Mouse (Mus musculus) neural tube, embryonic 13.5 days (tissue): ENCODE results near the gene Otx1. TPM values are rescaled to one million over a fixed set of nuclear protein-coding genes. Genes with fewer than 3 reads are reported as not detected.

Experiments
- ATAC-seq: fragments of 200-750 bp; cut with Nextera tagmentation; 2 replicates; pipeline ENCODE4 v1.8.0; 2017; ENCODE audit warnings: low read depth, mild to moderate bottlenecking, moderate TSS enrichment, moderate library complexity
- H3K27ac ChIP-seq: fragments of 300-500 bp; sonication (generic); replicated peaks from 2 replicates; pipeline ENCODE4 v1.5.1; 2015; ENCODE audit warnings: moderate library complexity, mild to moderate bottlenecking, inconsistent platforms
- H3K27me3 ChIP-seq: fragments of 300-500 bp; sonication (generic); 2 replicates; pipeline ENCODE4 v1.6.1; 2015; ENCODE audit warnings: mild to moderate bottlenecking, inconsistent platforms
- H3K36me3 ChIP-seq: fragments of 300-500 bp; sonication (generic); 2 replicates; pipeline ENCODE4 v1.6.1; 2015; ENCODE audit warnings: mild to moderate bottlenecking, inconsistent platforms
- H3K4me1 ChIP-seq: fragments of 300-500 bp; sonication (generic); replicated peaks from 2 replicates; pipeline ENCODE4 v1.6.1; 2015; ENCODE audit warnings: inconsistent platforms
- H3K4me2 ChIP-seq: fragments of 300-500 bp; sonication (generic); 2 replicates; pipeline ENCODE4 v1.6.1; 2015; ENCODE audit warnings: inconsistent platforms, mild to moderate bottlenecking, moderate library complexity
- H3K4me3 ChIP-seq: fragments of 300-500 bp; sonication (generic); 2 replicates; pipeline ENCODE4 v1.5.1; 2015; ENCODE audit warnings: mild to moderate bottlenecking, inconsistent platforms
- H3K9ac ChIP-seq: fragments of 300-500 bp; sonication (generic); 2 replicates; pipeline ENCODE4 v1.6.1; 2015; ENCODE audit warnings: moderate library complexity, mild to moderate bottlenecking, inconsistent platforms
- H3K9me3 ChIP-seq: fragments of 300-500 bp; sonication (generic); 2 replicates; pipeline ENCODE4 v1.6.1; 2016; ENCODE audit warnings: inconsistent platforms
- WGBS: fragments of 180-500 bp; shearing (Covaris S2); methylation state at CpG from one replicate; pipeline ENCODE4 v1.1.7; 2015; 5-methylcytosine and 5-hydroxymethylcytosine counted together
- polyA plus RNA-seq: library from polyadenylated mRNA; unstranded; fragments of >200 nt; fragmentation: Nextera tagmentation; extraction: Ambion mirVana; gene quantifications from 2 replicates; pipeline ENCODE4 v1.2.1, GENCODE M21; 2015

The Otx1 gene
- not detected in 2 replicates for polyA plus RNA-seq

- Histone ChIP-seq H3K4me1 (peaks cover 40% of the 10 kb centered on the region), H3K36me3 (no peaks in the 10 kb centered on the region), H3K9ac (0 out of 2 replicates have a peak within 1 kb of the TSS, but pooled peaks have one; percentile 22), H3K9me3 (no peaks in the 10 kb centered on the region), H3K4me3 (peak within 1 kb of the TSS; percentile 36), H3K27ac (no peak within 1 kb of the TSS), H3K27me3 (peaks cover 100% of the 10 kb centered on the region), H3K4me2 (peak within 1 kb of the TSS; percentile 57)
- under 1% methylated on average over 34 of the region's 34 CpGs for WGBS
- ATAC-seq, result no peak
Measured at GRCm38 (mm10) chr11:22002783-22003340, at the start of gene Otx1. Gene Otx1 (minus strand): TSS chr11:22002897.

DNA sequence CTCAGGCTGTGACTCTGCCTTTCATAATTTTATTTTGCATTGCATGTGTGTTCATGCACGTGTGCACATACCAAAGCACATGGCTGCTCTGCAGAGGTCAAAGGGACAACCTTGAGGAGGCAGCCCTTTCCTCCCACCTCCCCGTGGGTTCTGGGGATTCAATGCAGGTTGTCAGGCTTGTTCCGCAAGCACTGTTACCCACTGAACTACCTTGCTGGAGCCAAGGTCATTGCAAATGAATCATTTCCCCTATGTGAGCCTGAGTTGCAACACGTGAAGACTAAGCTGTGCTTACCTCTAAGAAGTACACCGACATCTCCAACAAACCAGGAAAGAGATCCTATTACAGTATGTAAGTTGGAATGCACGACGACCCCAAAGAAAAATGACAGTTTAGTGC lies 48.2 kb upstream of the Otx1 start:
- H3K9ac ChIP-seq, result no peak overlapping the region
- no peaks in the 10 kb centered on the region for H3K4me1 ChIP-seq
- no peaks in the 10 kb centered on the region for H3K9me3 ChIP-seq
- H3K36me3 ChIP-seq, result peaks cover 9% of the 10 kb centered on the region
- WGBS, result 84% methylated on average over 7 of the region's 7 CpGs
- H3K4me3 ChIP-seq, result no peak overlapping the region
- no peaks in the 10 kb centered on the region for H3K27me3 ChIP-seq
- H3K27ac ChIP-seq, result no peak overlapping the region
- no peak overlapping the region for H3K4me2 ChIP-seq
- ATAC-seq, result no peak

DNA sequence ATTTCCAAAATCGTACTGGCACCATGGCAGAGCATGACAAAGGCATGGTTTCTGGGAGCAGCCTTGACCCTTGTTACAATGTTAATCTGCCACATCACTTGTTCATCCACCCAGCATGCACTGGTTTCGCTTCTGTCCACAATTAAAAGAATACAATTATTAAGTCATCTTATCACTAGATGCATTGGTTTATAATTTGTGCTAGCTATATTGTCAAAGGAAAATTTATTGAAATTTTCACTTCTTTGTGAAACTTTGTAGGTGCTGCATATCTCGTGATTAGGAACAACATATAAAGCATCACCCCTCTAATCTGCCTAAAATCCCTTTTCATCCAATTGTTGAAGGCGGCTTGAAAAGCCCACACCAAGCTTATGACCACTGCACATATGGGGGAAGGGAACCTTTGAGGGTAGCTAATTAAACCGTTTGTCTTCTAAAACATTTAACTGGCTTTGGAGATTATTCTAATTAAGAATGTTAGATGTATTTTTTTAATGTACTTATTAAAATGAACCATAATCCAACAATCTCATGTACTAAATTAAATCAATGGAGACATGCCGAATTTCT lies 37.2 kb upstream of the Otx1 start:
- no peak overlapping the region for H3K4me3 ChIP-seq
- no peak for ATAC-seq
- H3K4me2 ChIP-seq, result no peak overlapping the region
- 84% methylated on average over 6 of the region's 6 CpGs for WGBS
- no peaks in the 10 kb centered on the region for H3K4me1 ChIP-seq
- peaks cover 7% of the 10 kb centered on the region; the same call in 1 of the 2 replicates for H3K27me3 ChIP-seq
- H3K9ac ChIP-seq, result no peak overlapping the region
- H3K9me3 ChIP-seq, result no peaks in the 10 kb centered on the region
- no peaks in the 10 kb centered on the region for H3K36me3 ChIP-seq
- H3K27ac ChIP-seq, result no peak overlapping the region

DNA sequence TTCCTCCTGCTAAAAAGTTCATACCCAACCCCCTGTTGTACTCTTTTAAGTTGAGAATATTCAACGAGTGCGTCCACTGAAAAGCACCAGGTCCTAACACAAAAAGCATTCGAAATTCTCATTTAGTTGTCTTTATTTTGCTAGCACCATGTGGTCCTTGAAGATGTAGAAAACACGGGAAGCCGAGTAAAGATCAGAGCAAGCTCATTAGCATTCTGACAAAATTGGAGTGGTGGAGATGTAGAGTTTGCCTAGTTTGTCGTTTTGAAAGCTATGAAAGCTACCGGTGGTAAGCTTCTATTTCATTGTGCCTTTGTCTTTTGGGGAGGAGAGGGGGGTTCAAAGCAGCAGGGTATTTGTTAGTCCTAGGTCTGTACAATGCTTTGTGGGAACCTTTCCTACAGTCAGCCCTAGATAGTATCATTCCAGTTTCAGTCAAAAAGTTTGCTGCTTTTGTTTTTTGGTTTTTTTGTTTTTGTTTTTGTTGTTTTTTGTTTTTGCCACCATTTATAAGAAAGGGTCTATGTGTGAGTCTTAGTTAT lies 31.9 kb upstream of the Otx1 start:
- Histone ChIP-seq H3K4me2 (no peak overlapping the region), H3K4me3 (no peak overlapping the region), H3K36me3 (peaks cover 3% of the 10 kb centered on the region; the same call in 1 of the 2 replicates), H3K27ac (no peak overlapping the region), H3K27me3 (no peaks in the 10 kb centered on the region), H3K4me1 (no peaks in the 10 kb centered on the region), H3K9me3 (no peaks in the 10 kb centered on the region), H3K9ac (no peak overlapping the region)
- no peak for ATAC-seq
- 21% methylated on average over 7 of the region's 7 CpGs for WGBS

DNA sequence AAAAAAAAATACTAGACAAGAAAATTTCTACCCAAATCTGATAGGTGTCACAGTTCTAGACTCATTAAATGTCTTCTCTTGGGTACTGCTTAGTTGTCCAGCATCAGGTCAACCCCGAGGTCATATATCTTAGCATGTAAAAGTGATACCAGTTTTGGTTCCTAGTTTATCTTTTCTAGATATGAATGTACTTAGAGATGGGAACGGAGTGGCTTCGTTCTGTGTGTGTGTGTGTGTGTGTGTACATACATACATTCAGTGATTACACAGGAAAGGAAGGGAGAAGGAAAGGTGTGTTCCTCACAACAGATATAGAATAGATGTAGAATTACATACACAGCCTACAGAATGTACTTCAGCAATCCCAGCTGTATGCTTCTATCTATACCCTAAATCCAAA lies 30.9 kb upstream of the Otx1 start:
- Histone ChIP-seq H3K9me3 (no peaks in the 10 kb centered on the region), H3K27ac (no peak overlapping the region), H3K4me2 (no peak overlapping the region), H3K36me3 (peaks cover 3% of the 10 kb centered on the region; the same call in 1 of the 2 replicates), H3K4me3 (no peak overlapping the region), H3K9ac (no peak overlapping the region), H3K4me1 (no peaks in the 10 kb centered on the region), H3K27me3 (no peaks in the 10 kb centered on the region)
- ATAC-seq, result no peak
- WGBS, result 98% methylated on average over 3 of the region's 3 CpGs

GRCm38 (mm10) chr11:22020602-22021001 lies 17.9 kb upstream of the Otx1 start:
- H3K36me3 ChIP-seq, result peaks cover 18% of the 10 kb centered on the region; the same call in 1 of the 2 replicates
- H3K27ac ChIP-seq, result no peak overlapping the region
- H3K27me3 ChIP-seq, result no peaks in the 10 kb centered on the region
- ATAC-seq, result no peak
- H3K9me3 ChIP-seq, result no peaks in the 10 kb centered on the region
- H3K4me1 ChIP-seq, result no peaks in the 10 kb centered on the region
- H3K4me2 ChIP-seq, result no peak overlapping the region
- no peak overlapping the region for H3K4me3 ChIP-seq
- H3K9ac ChIP-seq, result no peak overlapping the region
- 95% methylated on average over 2 of the region's 2 CpGs for WGBS

DNA sequence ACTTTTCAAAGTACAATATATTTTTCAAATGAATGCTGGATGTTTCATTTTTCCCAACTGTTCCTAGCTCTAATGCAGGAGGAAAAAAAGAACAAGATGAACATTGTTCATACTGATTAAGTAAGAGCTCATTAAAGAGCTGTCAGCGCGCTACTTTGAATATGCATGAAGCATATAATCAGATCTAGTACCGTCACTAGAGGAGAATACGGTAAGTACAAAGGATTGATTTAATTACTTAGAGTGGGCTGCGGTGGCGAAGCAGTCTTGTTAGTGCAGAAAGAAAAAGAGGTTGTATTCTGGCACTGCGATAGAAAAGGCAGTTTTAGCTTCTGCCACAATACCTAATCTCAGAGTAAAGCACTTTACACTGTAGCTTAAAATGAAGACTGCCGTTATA lies 14.7 kb upstream of the Otx1 start:
- 28% methylated on average over 8 of the region's 8 CpGs for WGBS
- Histone ChIP-seq H3K27me3 (peaks cover 8% of the 10 kb centered on the region; the same call in 1 of the 2 replicates), H3K4me1 (no peaks in the 10 kb centered on the region), H3K9me3 (no peaks in the 10 kb centered on the region), H3K9ac (no peak overlapping the region), H3K36me3 (0 out of 2 replicates have a peak, but pooled peaks cover 13% of the 10 kb centered on the region), H3K4me3 (no peak overlapping the region), H3K4me2 (no peak overlapping the region), H3K27ac (no peak overlapping the region)
- ATAC-seq, result peak; percentile 65; the same call in 1 of the 2 replicates

GRCm38 (mm10) chr11:22016341-22016740 lies 13.6 kb upstream of the Otx1 start:
- no peak overlapping the region for H3K4me3 ChIP-seq

DNA sequence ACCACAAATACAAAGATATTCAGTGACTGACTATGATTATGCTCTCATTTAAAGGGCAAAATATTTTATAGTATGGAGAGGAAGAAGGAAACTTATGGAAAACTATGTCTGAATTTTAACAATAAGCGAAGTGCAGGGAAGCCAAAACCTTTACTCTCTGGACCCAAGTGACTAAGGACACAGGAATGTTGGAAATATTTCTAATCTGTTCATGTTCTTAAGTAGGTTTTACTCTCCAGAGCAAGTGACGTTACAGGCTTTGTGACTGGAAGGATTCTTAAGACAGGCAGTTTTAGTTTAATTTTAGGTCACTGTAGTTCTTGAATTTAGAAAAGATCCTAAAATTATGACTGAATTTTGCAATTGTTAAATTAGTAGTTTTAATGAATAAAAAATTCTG lies 6.1 kb upstream of the Otx1 start:
- ATAC-seq, result no peak
- H3K4me1 ChIP-seq, result peaks cover 12% of the 10 kb centered on the region
- H3K27me3 ChIP-seq, result peaks cover 76% of the 10 kb centered on the region
- H3K27ac ChIP-seq, result no peak overlapping the region
- no peak overlapping the region for H3K4me3 ChIP-seq
- no peak overlapping the region for H3K4me2 ChIP-seq
- H3K36me3 ChIP-seq, result no peaks in the 10 kb centered on the region
- no peaks in the 10 kb centered on the region for H3K9me3 ChIP-seq
- WGBS, result 19% methylated on average over 2 of the region's 2 CpGs
- H3K9ac ChIP-seq, result no peak overlapping the region

More at GRCm38 (mm10) chr11:22016341-22016740, 13.6 kb upstream of the Otx1 start:
- Histone ChIP-seq H3K27ac (no peak overlapping the region), H3K36me3 (0 out of 2 replicates have a peak, but pooled peaks cover 8% of the 10 kb centered on the region), H3K4me2 (no peak overlapping the region), H3K4me1 (no peaks in the 10 kb centered on the region), H3K9me3 (no peaks in the 10 kb centered on the region), H3K9ac (no peak overlapping the region), H3K27me3 (peaks cover 13% of the 10 kb centered on the region)
- WGBS, result 43% methylated on average over 3 of the region's 3 CpGs
- ATAC-seq, result no peak

DNA sequence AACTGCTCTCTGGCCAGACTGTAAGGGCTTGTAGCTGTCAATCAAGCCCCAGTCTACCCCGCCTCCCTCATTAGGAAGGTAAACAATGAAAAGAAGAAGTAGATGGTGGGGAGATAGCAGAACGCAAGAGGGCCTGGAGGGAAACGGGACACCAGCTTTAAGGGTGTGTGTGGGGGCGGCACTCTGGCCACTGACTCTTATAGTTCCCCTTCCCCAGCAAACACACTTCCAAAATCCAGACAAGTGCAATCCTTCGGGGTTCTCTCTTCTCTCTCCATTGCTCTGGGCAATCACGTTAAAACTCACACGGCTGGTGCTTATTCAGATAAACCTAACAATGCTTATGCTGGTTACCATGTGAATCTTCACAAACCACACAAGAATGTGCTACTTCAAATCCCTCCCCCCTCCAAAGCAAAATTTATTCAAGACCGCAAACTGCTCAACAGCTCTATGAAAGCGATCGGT lies 5.5 kb upstream of the Otx1 start:
- Histone ChIP-seq H3K27me3 (peaks cover 82% of the 10 kb centered on the region), H3K9ac (no peak overlapping the region), H3K4me3 (no peak overlapping the region), H3K36me3 (no peaks in the 10 kb centered on the region), H3K9me3 (no peaks in the 10 kb centered on the region), H3K4me2 (no peak overlapping the region), H3K27ac (no peak overlapping the region), H3K4me1 (peaks cover 16% of the 10 kb centered on the region)
- WGBS, result 5% methylated on average over 10 of the region's 10 CpGs
- peak; percentile 30; the same call in 1 of the 2 replicates for ATAC-seq

DNA sequence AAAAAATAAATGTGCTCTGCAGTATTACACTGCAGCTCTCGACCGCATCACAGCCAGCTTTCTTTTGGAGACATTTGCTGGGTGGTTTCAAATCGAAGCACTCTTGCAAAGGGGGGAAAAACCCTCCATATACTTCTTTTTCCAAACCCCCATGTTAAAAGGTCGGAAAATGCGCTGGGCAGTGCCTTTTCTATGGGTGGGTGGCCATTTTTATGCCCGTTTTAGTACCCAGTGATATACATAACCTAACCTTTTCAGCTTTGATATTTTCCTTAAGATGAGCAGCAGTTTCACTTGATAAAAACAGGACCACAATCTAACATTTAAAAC lies 5.0 kb upstream of the Otx1 start:
- Histone ChIP-seq H3K36me3 (no peaks in the 10 kb centered on the region), H3K4me1 (peaks cover 20% of the 10 kb centered on the region), H3K4me3 (no peak overlapping the region), H3K27me3 (peaks cover 86% of the 10 kb centered on the region), H3K9me3 (no peaks in the 10 kb centered on the region), H3K27ac (no peak overlapping the region), H3K9ac (no peak overlapping the region), H3K4me2 (no peak overlapping the region)
- ATAC-seq, result no peak
- 2% methylated on average over 6 of the region's 6 CpGs for WGBS

GRCm38 (mm10) chr11:22007088-22007780 lies 4.5 kb upstream of the Otx1 start:
- Histone ChIP-seq H3K4me2 (no peak overlapping the region), H3K4me3 (no peak overlapping the region), H3K36me3 (no peaks in the 10 kb centered on the region), H3K9ac (no peak overlapping the region), H3K27ac (no peak overlapping the region), H3K9me3 (no peaks in the 10 kb centered on the region), H3K4me1 (peaks cover 25% of the 10 kb centered on the region), H3K27me3 (peaks cover 87% of the 10 kb centered on the region)
- no peak for ATAC-seq
- WGBS, result 8% methylated on average over 20 of the region's 20 CpGs
